Mouse (Mus musculus) heart, embryonic 12.5 days (tissue): ENCODE data around the gene Pla1a. TPM values are rescaled to one million over a fixed set of nuclear protein-coding genes. Genes with fewer than 3 reads are reported as not detected.
"Not testable (repeated sequence)": the region's sequence is repeated elsewhere in the genome, so short reads cannot be mapped to it uniquely, and the experiment has no call there.

ENCODE experiments used
- ATAC-seq: fragments of 200-750 bp; cut with Nextera tagmentation; 2 replicates; pipeline ENCODE4 v1.8.0; 2017; ENCODE audit warnings: moderate TSS enrichment, moderate library complexity; ENCODE audit not compliant: insufficient number of reproducible peaks, low FRiP score
- H3K27ac ChIP-seq: fragments of 300-500 bp; sonication (generic); 2 replicates; pipeline ENCODE4 v1.5.1; 2016; ENCODE audit warnings: mild to moderate bottlenecking, moderate library complexity; ENCODE audit not compliant: poor library complexity, severe bottlenecking
- H3K27me3 ChIP-seq: fragments of 300-500 bp; sonication (generic); replicated peaks from 2 replicates; pipeline ENCODE4 v1.6.1; 2016; ENCODE audit warnings: mild to moderate bottlenecking, moderate library complexity
- H3K36me3 ChIP-seq: fragments of 300-500 bp; sonication (generic); 2 replicates; pipeline ENCODE4 v1.6.1; 2016; ENCODE audit warnings: mild to moderate bottlenecking, moderate library complexity
- H3K4me1 ChIP-seq: fragments of 300-500 bp; sonication (generic); replicated peaks from 2 replicates; pipeline ENCODE4 v1.6.1; 2016; ENCODE audit warnings: mild to moderate bottlenecking
- H3K4me2 ChIP-seq: fragments of 300-500 bp; sonication (generic); 2 replicates; pipeline ENCODE4 v1.6.1; 2016; ENCODE audit warnings: mild to moderate bottlenecking, moderate library complexity
- H3K4me3 ChIP-seq: fragments of 300-500 bp; sonication (generic); 2 replicates; pipeline ENCODE4 v1.5.1; 2016; ENCODE audit warnings: mild to moderate bottlenecking
- H3K9ac ChIP-seq: fragments of 300-500 bp; sonication (generic); 2 replicates; pipeline ENCODE4 v1.6.1; 2016; ENCODE audit warnings: mild to moderate bottlenecking, moderate library complexity
- H3K9me3 ChIP-seq: fragments of 300-500 bp; sonication (generic); replicated peaks from 2 replicates; pipeline ENCODE4 v1.6.1; 2016; ENCODE audit warnings: mild to moderate bottlenecking, moderate library complexity
- WGBS: fragments of 180-500 bp; shearing (Covaris S2); methylation state at CpG from one replicate; pipeline ENCODE4 v1.1.7; 2016; 5-methylcytosine and 5-hydroxymethylcytosine counted together
- polyA plus RNA-seq: library from polyadenylated mRNA; unstranded; fragments of >200 nt; fragmentation: Nextera tagmentation; extraction: Ambion mirVana; gene quantifications from 2 replicates; pipeline ENCODE4 v1.2.1, GENCODE M21; 2016

Gene Pla1a
- polyA plus RNA-seq, 1 experiment from 2014 or later = 0.17 TPM

- H3K36me3 ChIP-seq = no peaks in the 10 kb centered on the region
- no peak for ATAC-seq
- peaks cover 9% of the 10 kb centered on the region for H3K4me1 ChIP-seq
- no peaks in the 10 kb centered on the region for H3K9me3 ChIP-seq
- no peak within 1 kb of the TSS for H3K4me2 ChIP-seq
- 0 out of 2 replicates have a peak, but pooled peaks cover 6% of the 10 kb centered on the region for H3K27me3 ChIP-seq
- H3K4me3 ChIP-seq = no peak within 1 kb of the TSS
- no peak within 1 kb of the TSS for H3K27ac ChIP-seq
- no peak within 1 kb of the TSS for H3K9ac ChIP-seq
- WGBS = 66% methylated on average over 15 of the region's 17 CpGs
Measured at GRCm38 (mm10) chr16:38455511-38456418, 22.8 kb upstream of the Pla1a start, which contains the start of gene Cd80. Gene Cd80 (plus strand): TSS chr16:38455561.

- 74% methylated on average over 11 of the region's 11 CpGs for WGBS
- no peak overlapping the region for H3K9ac ChIP-seq
- H3K4me3 ChIP-seq = no peak overlapping the region
- H3K27ac ChIP-seq = no peak overlapping the region
- H3K9me3 ChIP-seq = no peaks in the 10 kb centered on the region
- no peak for ATAC-seq
- H3K27me3 ChIP-seq = 0 out of 2 replicates have a peak, but pooled peaks cover 6% of the 10 kb centered on the region
- peaks cover 10% of the 10 kb centered on the region for H3K36me3 ChIP-seq
- no peak overlapping the region for H3K4me2 ChIP-seq
- H3K4me1 ChIP-seq = peaks cover 9% of the 10 kb centered on the region
Measured at GRCm38 (mm10) chr16:38454533-38455254, 21.7 kb upstream of the Pla1a start.

GRCm38 (mm10) chr16:38453952-38454351, 21.0 kb upstream of the Pla1a start:
- Histone ChIP-seq H3K36me3 (peaks cover 16% of the 10 kb centered on the region), H3K9ac (no peak overlapping the region), H3K4me2 (no peak overlapping the region), H3K4me3 (no peak overlapping the region), H3K9me3 (no peaks in the 10 kb centered on the region), H3K27me3 (0 out of 2 replicates have a peak, but pooled peaks cover 6% of the 10 kb centered on the region), H3K27ac (no peak overlapping the region), H3K4me1 (peaks cover 9% of the 10 kb centered on the region)
- ATAC-seq = no peak
- WGBS = 71% methylated on average over 4 of the region's 4 CpGs

- H3K36me3 ChIP-seq = peaks cover 24% of the 10 kb centered on the region
- peak overlapping the region; percentile 92 for H3K9ac ChIP-seq
- no peaks in the 10 kb centered on the region for H3K9me3 ChIP-seq
- H3K4me3 ChIP-seq = peak overlapping the region; percentile 85
- 36% methylated on average over 3 of the region's 3 CpGs for WGBS
- peak overlapping the region; percentile 92 for H3K27ac ChIP-seq
- peaks cover 9% of the 10 kb centered on the region for H3K4me1 ChIP-seq
- H3K27me3 ChIP-seq = 0 out of 2 replicates have a peak, but pooled peaks cover 6% of the 10 kb centered on the region
- peak overlapping the region; percentile 83 for H3K4me2 ChIP-seq
- ATAC-seq = no peak
Measured at GRCm38 (mm10) chr16:38453203-38453553, 20.2 kb upstream of the Pla1a start.

GRCm38 (mm10) chr16:38452442-38453202, 19.7 kb upstream of the Pla1a start, which contains the start of gene Adprh:
Gene Adprh (minus strand): TSS chr16:38452703.
- WGBS = under 1% methylated on average over 60 of the region's 61 CpGs
- H3K4me2 ChIP-seq = peak within 1 kb of the TSS; percentile 83
- peaks cover 9% of the 10 kb centered on the region for H3K4me1 ChIP-seq
- peaks cover 30% of the 10 kb centered on the region for H3K36me3 ChIP-seq
- peak within 1 kb of the TSS; percentile 92 for H3K27ac ChIP-seq
- H3K9ac ChIP-seq = peak within 1 kb of the TSS; percentile 92
- H3K9me3 ChIP-seq = no peaks in the 10 kb centered on the region
- peak within 1 kb of the TSS; percentile 85 for H3K4me3 ChIP-seq
- 0 out of 2 replicates have a peak, but pooled peaks cover 6% of the 10 kb centered on the region for H3K27me3 ChIP-seq
- ATAC-seq = peak; percentile 96

GRCm38 (mm10) chr16:38451421-38452205, 18.7 kb upstream of the Pla1a start:
- Histone ChIP-seq H3K4me2 (peak overlapping the region; percentile 83), H3K4me3 (peak overlapping the region; percentile 85), H3K4me1 (peaks cover 9% of the 10 kb centered on the region), H3K27me3 (0 out of 2 replicates have a peak, but pooled peaks cover 6% of the 10 kb centered on the region), H3K9me3 (no peaks in the 10 kb centered on the region), H3K9ac (peak overlapping the region; percentile 92), H3K36me3 (peaks cover 40% of the 10 kb centered on the region), H3K27ac (peak overlapping the region; percentile 92)
- WGBS = 51% methylated on average over 12 of the region's 12 CpGs
- ATAC-seq = no peak

- 0 out of 2 replicates have a peak, but pooled peaks cover 3% of the 10 kb centered on the region for H3K27me3 ChIP-seq
- no peak for ATAC-seq
- no peak overlapping the region for H3K9ac ChIP-seq
- peaks cover 9% of the 10 kb centered on the region for H3K4me1 ChIP-seq
- H3K9me3 ChIP-seq = no peaks in the 10 kb centered on the region
- no peak overlapping the region for H3K4me2 ChIP-seq
- peaks cover 48% of the 10 kb centered on the region for H3K36me3 ChIP-seq
- H3K4me3 ChIP-seq = no peak overlapping the region
- 93% methylated on average over 7 of the region's 7 CpGs for WGBS
- H3K27ac ChIP-seq = no peak overlapping the region
Measured at GRCm38 (mm10) chr16:38450707-38451106, 17.8 kb upstream of the Pla1a start.

- 90% methylated on average over 12 of the region's 12 CpGs for WGBS
- H3K9me3 ChIP-seq = peaks cover 7% of the 10 kb centered on the region; the same call in 1 of the 2 replicates
- no peak for ATAC-seq
- no peak overlapping the region for H3K4me2 ChIP-seq
- H3K27me3 ChIP-seq = no peaks in the 10 kb centered on the region
- no peak overlapping the region for H3K9ac ChIP-seq
- peaks cover 9% of the 10 kb centered on the region for H3K4me1 ChIP-seq
- H3K4me3 ChIP-seq = no peak overlapping the region
- H3K27ac ChIP-seq = no peak overlapping the region
- H3K36me3 ChIP-seq = peaks cover 70% of the 10 kb centered on the region
Measured at GRCm38 (mm10) chr16:38448458-38448857, 15.5 kb upstream of the Pla1a start.

- Histone ChIP-seq H3K27ac (no peak overlapping the region), H3K9me3 (peaks cover 7% of the 10 kb centered on the region; the same call in 1 of the 2 replicates), H3K36me3 (peaks cover 78% of the 10 kb centered on the region), H3K4me1 (peaks cover 9% of the 10 kb centered on the region), H3K9ac (no peak overlapping the region), H3K4me3 (no peak overlapping the region), H3K4me2 (no peak overlapping the region), H3K27me3 (no peaks in the 10 kb centered on the region)
- ATAC-seq = no peak
- 87% methylated on average over 21 of the region's 21 CpGs for WGBS
Measured at GRCm38 (mm10) chr16:38447366-38447765, 14.4 kb upstream of the Pla1a start.

- not testable (repeated sequence) for H3K9me3 ChIP-seq, H3K4me3 ChIP-seq, H3K9ac ChIP-seq, H3K27me3 ChIP-seq, ATAC-seq, H3K4me2 ChIP-seq, H3K27ac ChIP-seq, H3K4me1 ChIP-seq
- H3K36me3 ChIP-seq = peaks cover 78% of the 10 kb centered on the region
- 88% methylated on average over 2 of the region's 2 CpGs for whole genome bisulfite sequencing
Measured at GRCm38 (mm10) chr16:38446141-38446540, 13.2 kb upstream of the Pla1a start.
